Mouse (Mus musculus) CH12.LX (cell line): ENCODE results near the gene Arhgef33. TPM values are rescaled to one million over a fixed set of nuclear protein-coding genes. Genes with fewer than 3 reads are reported as not detected.

Experiments used
- DNase-seq: peaks from one replicate; pipeline ENCODE4 v3.0.0-alpha.2; 2013; ENCODE audit errors: extremely low read depth
- H3K27ac ChIP-seq: 2 replicates; pipeline ENCODE4 v1.5.1; 2012; ENCODE audit warnings: low read depth, mild to moderate bottlenecking, control low read depth, moderate library complexity; ENCODE audit not compliant: insufficient read depth
- H3K27me3 ChIP-seq: replicated peaks from 2 replicates; pipeline ENCODE3; 2012; ENCODE audit warnings: inconsistent platforms
- H3K36me3 ChIP-seq, 2 experiments: replicated peaks in 1 of 2; 2 replicates each; pipeline versions ENCODE3 to v1.6.1; 2012; ENCODE audit warnings: inconsistent platforms in 1 of 2, low read length in 1 of 2, mild to moderate bottlenecking in 1 of 2, mixed read lengths in 1 of 2, moderate library complexity in 1 of 2; ENCODE audit not compliant: control insufficient read depth in 1 of 2, insufficient read depth in 1 of 2
- H3K4me1 ChIP-seq, 2 experiments: 2 replicates each; pipeline ENCODE4 v1.6.1; 2012; ENCODE audit warnings: inconsistent platforms in 1 of 2, moderate library complexity in 1 of 2; ENCODE audit not compliant: insufficient read depth in 2 of 2, control insufficient read depth in 1 of 2
- H3K4me2 ChIP-seq: 2 replicates; pipeline ENCODE4 v1.6.1; 2012; ENCODE audit warnings: low read depth, mild to moderate bottlenecking, control low read depth; ENCODE audit not compliant: poor library complexity, insufficient read depth, severe bottlenecking
- H3K4me3 ChIP-seq, 3 experiments: fragments of 150-350 bp in 1 of 3; sonication (generic) in 1 of 3; replicated peaks in 1 of 3; 2 replicates each; pipeline versions ENCODE3 to v1.5.1; 2011 to 2012; ENCODE audit warnings: low read depth in 2 of 3, low read length in 2 of 3, mild to moderate bottlenecking in 2 of 3, moderate library complexity in 2 of 3, control low read depth in 1 of 3, improper control_type of control experiment in 1 of 3, inconsistent platforms in 1 of 3, mixed read lengths in 1 of 3; ENCODE audit not compliant: poor library complexity in 1 of 3
- H3K79me2 ChIP-seq: replicated peaks from 2 replicates; pipeline ENCODE4 v1.6.1; 2012; ENCODE audit warnings: mild to moderate bottlenecking, moderate library complexity; ENCODE audit not compliant: control insufficient read depth, poor library complexity, insufficient read depth, severe bottlenecking; ENCODE audit errors: extremely low read depth
- H3K9ac ChIP-seq: 2 replicates; pipeline ENCODE4 v1.6.1; 2012; ENCODE audit warnings: low read depth, mild to moderate bottlenecking, control low read depth, moderate library complexity; ENCODE audit not compliant: insufficient read depth
- H3K9me3 ChIP-seq: replicated peaks from 2 replicates; pipeline ENCODE3; 2012; ENCODE audit warnings: low read length, inconsistent platforms, mixed read lengths
- CHD1 ChIP-seq: IDR thresholded peaks from 2 replicates; pipeline ENCODE4 v1.6.1; 2012; ENCODE audit warnings: low read depth, low read length, improper control_type of control experiment, inconsistent platforms
- CHD2 ChIP-seq: IDR thresholded peaks from 2 replicates; pipeline ENCODE4 v1.6.1; 2011; ENCODE audit warnings: low read length, improper control_type of control experiment
- CTCF ChIP-seq, 2 experiments: IDR thresholded peaks in 1 of 2; conservative IDR thresholded peaks in 1 of 2; 2 replicates each; pipeline ENCODE4 v1.5.1; 2011 to 2012; ENCODE audit warnings: low read depth in 2 of 2, low read length in 2 of 2, improper control_type of control experiment in 1 of 2, inconsistent platforms in 1 of 2, mild to moderate bottlenecking in 1 of 2, moderate library complexity in 1 of 2
- E2F4 ChIP-seq: IDR thresholded peaks from 2 replicates; pipeline ENCODE4 v1.6.1; 2011; ENCODE audit warnings: low read depth, low read length, improper control_type of control experiment; ENCODE audit not compliant: insufficient replicate concordance
- ELF1 ChIP-seq: IDR thresholded peaks from 2 replicates; pipeline ENCODE4 v1.6.1; 2014; ENCODE audit warnings: low read depth, mild to moderate bottlenecking, inconsistent platforms, low read length, improper control_type of control experiment
- ETS1 ChIP-seq: conservative IDR thresholded peaks from 2 replicates; pipeline ENCODE4 v1.6.1; 2012; ENCODE audit warnings: low read depth, mild to moderate bottlenecking, inconsistent platforms, low read length, improper control_type of control experiment, moderate library complexity
- IRF4 ChIP-seq: IDR thresholded peaks from 2 replicates; pipeline ENCODE4 v1.6.1; 2014; ENCODE audit warnings: low read depth, mild to moderate bottlenecking, inconsistent platforms, low read length, improper control_type of control experiment
- JUND ChIP-seq: conservative IDR thresholded peaks from 2 replicates; pipeline ENCODE4 v1.6.1; 2011; ENCODE audit warnings: low read depth, low read length, improper control_type of control experiment
- KAT2A ChIP-seq: IDR thresholded peaks from 2 replicates; pipeline ENCODE4 v1.6.1; 2012; ENCODE audit warnings: low read length, improper control_type of control experiment, inconsistent platforms; ENCODE audit not compliant: insufficient replicate concordance
- MEF2A ChIP-seq: IDR thresholded peaks from 2 replicates; pipeline ENCODE4 v1.6.1; 2014; ENCODE audit warnings: low read depth, mild to moderate bottlenecking, inconsistent platforms, low read length, improper control_type of control experiment, borderline replicate concordance
- MXI1 ChIP-seq: IDR thresholded peaks from 2 replicates; pipeline ENCODE4 v1.6.1; 2011; ENCODE audit warnings: mild to moderate bottlenecking, low read depth, low read length, improper control_type of control experiment
- MYC ChIP-seq: IDR thresholded peaks from 2 replicates; pipeline ENCODE4 v1.6.1; 2011; ENCODE audit warnings: low read depth, mild to moderate bottlenecking, improper control_type of control experiment, low read length
- NELFE ChIP-seq: IDR thresholded peaks from 2 replicates; pipeline ENCODE4 v1.6.1; 2011; ENCODE audit warnings: low read depth, low read length, improper control_type of control experiment
- NRF1 ChIP-seq: IDR thresholded peaks from 2 replicates; pipeline ENCODE4 v1.6.1; 2014; ENCODE audit warnings: low read depth, mild to moderate bottlenecking, inconsistent platforms, low read length, improper control_type of control experiment, moderate library complexity
- POLR2A ChIP-seq: IDR thresholded peaks from 2 replicates; pipeline ENCODE4 v1.6.1; 2011; ENCODE audit warnings: low read depth, mild to moderate bottlenecking, improper control_type of control experiment, low read length
- POLR2AphosphoS2 ChIP-seq: IDR thresholded peaks from 2 replicates; pipeline ENCODE4 v1.6.1; 2011; ENCODE audit warnings: low read depth, low read length, improper control_type of control experiment
- RAD21 ChIP-seq: IDR thresholded peaks from 2 replicates; pipeline ENCODE4 v1.6.1; 2011; ENCODE audit warnings: low read depth, mild to moderate bottlenecking, low read length, improper control_type of control experiment, moderate library complexity
- RCOR1 ChIP-seq: conservative IDR thresholded peaks from 2 replicates; pipeline ENCODE4 v1.6.1; 2012; ENCODE audit warnings: low read depth, mild to moderate bottlenecking, inconsistent platforms, low read length, improper control_type of control experiment
- SIN3A ChIP-seq: IDR thresholded peaks from 2 replicates; pipeline ENCODE4 v1.6.1; 2012; ENCODE audit warnings: low read length, improper control_type of control experiment, inconsistent platforms
- SMC3 ChIP-seq: IDR thresholded peaks from 2 replicates; pipeline ENCODE4 v1.6.1; 2011; ENCODE audit warnings: low read depth, low read length, improper control_type of control experiment
- TBP ChIP-seq: conservative IDR thresholded peaks from 2 replicates; pipeline ENCODE4 v1.6.1; 2011; ENCODE audit warnings: low read depth, low read length, improper control_type of control experiment
- TCF12 ChIP-seq: IDR thresholded peaks from 2 replicates; pipeline ENCODE4 v1.6.1; 2014; ENCODE audit warnings: low read depth, mild to moderate bottlenecking, inconsistent platforms, low read length, improper control_type of control experiment
- UBTF ChIP-seq: IDR thresholded peaks from 2 replicates; pipeline ENCODE4 v1.6.1; 2012; ENCODE audit warnings: low read depth, mild to moderate bottlenecking, inconsistent platforms, low read length, improper control_type of control experiment, moderate library complexity
- USF1 ChIP-seq: IDR thresholded peaks from 2 replicates; pipeline ENCODE4 v1.6.1; 2014; ENCODE audit warnings: low read depth, mild to moderate bottlenecking, inconsistent platforms, low read length, improper control_type of control experiment
- USF2 ChIP-seq: conservative IDR thresholded peaks from 2 replicates; pipeline ENCODE4 v1.6.1; 2011; ENCODE audit warnings: low read depth, low read length, improper control_type of control experiment
- ZKSCAN1 ChIP-seq: IDR thresholded peaks from 2 replicates; pipeline ENCODE4 v1.6.1; 2012; ENCODE audit warnings: low read depth, inconsistent platforms, low read length, improper control_type of control experiment, borderline replicate concordance
- ZMIZ1 ChIP-seq: IDR thresholded peaks from 2 replicates; pipeline ENCODE4 v1.6.1; 2012; ENCODE audit warnings: low read depth, mild to moderate bottlenecking, inconsistent platforms, low read length, improper control_type of control experiment
- ZNF384 ChIP-seq: IDR thresholded peaks from 2 replicates; pipeline ENCODE4 v1.6.1; 2012; ENCODE audit warnings: low read depth, low read length, improper control_type of control experiment, inconsistent platforms
- dilution Hi-C: fragments of 300-500 bp; cut with MboI; formaldehyde crosslinking; loops from 2 replicates; pipeline ENCODE4 v1.14.3; 2020; ENCODE audit warnings: low sequenced_read_pairs; ENCODE audit not compliant: extremely low pct_unique_long_range_greater_than_20kb, extremely low pct_ligation_motif_present
- in situ Hi-C: fragments of 300-500 bp; cut with MboI; formaldehyde crosslinking; loops from 3 replicates; pipeline ENCODE4 v1.14.3; 2019; ENCODE audit warnings: low sequenced_read_pairs, low pct_ligation_motif_present, low pct_unique_long_range_greater_than_20kb, mixed read lengths
- polyA plus RNA-seq: library from polyadenylated mRNA; unstranded; fragments of >175 nt; gene quantifications from 2 replicates; pipeline ENCODE4 v1.2.1, GENCODE M21; 2012; ENCODE audit warnings: low read depth; ENCODE audit not compliant: insufficient read length
- total RNA-seq, 2 experiments: library from RNA; depleted of rRNA; stranded (reverse); fragments of 300-350 nt in 1 of 2; fragments of >200 nt in 1 of 2; gene quantifications; 2 replicates each; pipeline ENCODE4 v1.2.3; 2012 to 2014

Gene Arhgef33
- total and polyA plus RNA-seq, 3 experiments, result 0.55 TPM; not detected in 2

GRCm38 (mm10) chr17:80390024-80390423 is 82.8 kb downstream of the Arhgef33 start:
- dilution Hi-C loops, result no loop called here
- Histone ChIP-seq H3K9me3 (no peaks in the 10 kb centered on the region), H3K4me1 (peaks cover 0 to 13% of the 10 kb centered on the region in 2 experiments; a peak in 2 of 4 replicates), H3K9ac (no peak overlapping the region), H3K27me3 (no peaks in the 10 kb centered on the region), H3K4me2 (no peak overlapping the region), H3K4me3 (no peak overlapping the region), H3K36me3 (no peaks in the 10 kb centered on the region), H3K27ac (no peak overlapping the region), H3K79me2 (no peaks in the 10 kb centered on the region)
- TF ChIP-seq RAD21, result no peak
- no peak for TF ChIP-seq ETS1
- TF ChIP-seq JUND, result no peak
- TF ChIP-seq USF1, result no peak
- no peak for TF ChIP-seq CHD1
- no peak for TF ChIP-seq POLR2AphosphoS2
- no peak for TF ChIP-seq TCF12
- no peak for TF ChIP-seq ZNF384
- no peak for TF ChIP-seq MYC
- TF ChIP-seq UBTF, result no peak
- TF ChIP-seq E2F4, result no peak
- no peak for TF ChIP-seq MEF2A
- no peak for TF ChIP-seq NRF1
- TF ChIP-seq USF2, result no peak
- no peak for TF ChIP-seq IRF4
- no peak for TF ChIP-seq SMC3
- TF ChIP-seq CHD2, result no peak
- no peak for TF ChIP-seq NELFE
- TF ChIP-seq KAT2A, result no peak
- DNase-seq, result no peak
- in situ Hi-C loops, result no loop called here

DNA sequence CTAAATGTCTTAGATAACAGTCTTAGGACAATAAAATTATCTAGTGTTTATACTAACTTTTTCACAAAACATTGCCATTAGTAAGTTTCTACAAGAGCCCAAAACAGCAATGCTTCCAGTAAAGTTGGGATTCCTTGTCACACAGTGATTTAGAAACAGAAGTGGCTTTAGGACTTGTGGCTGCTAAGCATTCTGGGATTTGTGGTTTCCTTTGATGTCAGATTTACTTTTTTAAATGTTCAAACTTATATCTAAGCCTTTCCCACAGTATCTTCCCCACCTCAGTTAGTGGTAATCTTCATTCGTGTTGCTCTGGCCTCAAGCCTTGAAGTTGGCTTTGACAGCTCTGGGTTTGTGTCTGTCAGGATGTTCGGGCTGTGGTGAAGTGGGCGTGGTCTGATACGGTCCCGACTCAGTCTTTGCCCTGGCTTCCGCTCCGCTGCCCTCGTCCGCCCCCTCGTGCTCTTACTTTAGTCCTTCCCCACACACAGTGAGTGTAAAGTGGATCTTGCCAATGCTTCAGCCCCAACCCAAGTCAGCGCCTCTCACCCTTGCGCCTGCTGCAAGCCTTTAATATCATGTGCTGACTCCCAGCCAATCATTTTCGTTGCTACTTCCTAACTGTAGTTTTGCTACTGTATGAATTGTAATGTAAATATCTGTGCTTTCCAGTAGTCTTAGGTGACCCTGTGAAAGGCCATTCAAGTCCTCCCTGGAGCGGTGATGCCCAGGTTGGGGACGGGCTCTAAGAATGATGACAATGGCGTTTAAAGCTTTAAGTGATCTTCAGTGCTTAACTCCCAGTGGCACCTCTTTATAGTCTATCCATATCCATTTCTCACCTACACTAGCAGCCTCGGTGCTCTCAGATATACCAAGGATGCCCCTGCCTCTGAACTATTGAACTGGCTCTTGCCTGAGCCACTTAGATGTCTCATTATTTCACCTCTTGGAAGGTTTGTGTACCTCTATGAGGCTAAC is 84.5 kb downstream of the Arhgef33 start:
- no peaks in the 10 kb centered on the region for H3K9me3 ChIP-seq
- H3K9ac ChIP-seq, result no peak overlapping the region
- in situ Hi-C loops, result no loop called here
- DNase-seq, result peak; percentile 83
- peak overlapping the region; percentile 51 for H3K4me2 ChIP-seq
- peaks cover 3 to 7% of the 10 kb centered on the region in 2 experiments for H3K36me3 ChIP-seq
- H3K27ac ChIP-seq, result no peak overlapping the region
- H3K4me3 ChIP-seq, result peak overlapping the region in 2 of 3 experiments; percentile 1 to 33
- H3K4me1 ChIP-seq, result peaks cover 0 to 13% of the 10 kb centered on the region in 2 experiments; a peak in 2 of 4 replicates
- no peaks in the 10 kb centered on the region for H3K27me3 ChIP-seq
- dilution Hi-C loops, result no loop called here
- no peaks in the 10 kb centered on the region for H3K79me2 ChIP-seq
- TF ChIP-seq RAD21 (peak; percentile 61), POLR2AphosphoS2 (no peak), CHD2 (no peak), ETS1 (no peak), MEF2A (peak; percentile 26; the same call in 1 of the 2 replicates), SIN3A (0 out of 2 replicates have a peak, but pooled peaks have one; percentile 52), TCF12 (peak; percentile 21; the same call in 1 of the 2 replicates), E2F4 (no peak), USF2 (no peak), POLR2A (peak; percentile 57), TBP (0 out of 2 replicates have a peak, but pooled peaks have one; percentile 22), RCOR1 (no peak), JUND (no peak), USF1 (peak; percentile 44), ELF1 (peak; percentile 62), CTCF (conservative IDR thresholded peaks at IDR 0.05 in 1 of 2, IDR thresholded peaks at IDR 0.05 in 1 of 2; ENCODE audit: low read depth in 2 of 2, low read length in 2 of 2) (peak in 1 of 2 experiments; percentile 63; a peak in 2 of 4 replicates), ZMIZ1 (no peak), NELFE (peak; percentile 49; the same call in 1 of the 2 replicates), MXI1 (peak; percentile 74; the same call in 1 of the 2 replicates), UBTF (no peak), IRF4 (peak; percentile 23; the same call in 1 of the 2 replicates), ZKSCAN1 (no peak)
